10 mouse cellular contexts compared by ENCODE assay signal in the genomic region with DNA sequence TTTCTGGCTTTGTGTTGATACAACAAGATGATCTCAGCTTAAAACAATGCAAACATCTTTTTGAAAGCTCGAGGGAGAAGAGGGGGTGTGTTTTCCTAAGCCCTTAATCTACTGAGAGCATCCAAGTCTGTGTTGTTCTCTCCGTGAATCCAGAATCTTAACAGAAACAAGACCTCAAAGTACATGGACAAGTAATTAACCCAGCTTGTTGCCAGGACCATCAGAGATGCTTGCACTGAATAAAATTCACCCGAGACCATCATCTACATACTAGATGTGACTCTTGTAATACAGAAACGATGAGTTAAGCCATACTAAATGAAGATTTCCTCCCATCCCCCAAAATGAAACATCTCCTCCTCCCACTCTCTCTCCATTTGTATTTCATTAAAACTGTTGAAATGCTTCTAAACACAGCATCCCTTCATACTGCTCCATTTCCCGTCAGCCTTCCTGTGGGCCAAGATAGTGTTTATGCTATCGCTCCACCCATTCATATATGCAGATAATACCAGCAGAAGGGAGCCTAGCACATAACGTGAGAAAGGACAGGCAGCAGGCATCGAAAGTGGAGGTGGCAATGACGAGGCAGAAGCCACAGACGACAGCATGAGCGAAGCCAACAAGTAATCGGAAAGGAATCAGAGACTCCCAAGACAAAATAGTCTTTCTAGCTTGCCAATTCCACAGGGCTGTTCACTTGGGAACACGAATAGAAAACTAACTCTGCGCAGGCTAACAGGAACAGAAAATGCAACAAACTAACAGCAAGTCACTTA.
DNase-seq lines count a peak whose midpoint lies in the region; ATAC-seq and TF ChIP-seq lines count a peak whose summit lies in the region.
"Had no signal": no experiment of that assay in that cellular context is flagged by ENCODE, and none has a peak within 500 bp of the region (broad histone marks: within the 10 kb centered on the region; RNA-seq: fewer than 3 reads in every experiment).

No protein-coding gene starts in this region.

- 60% methylated on average over 14 of the region's 14 CpGs for WGBS in hindbrain, postnatal 0 days
- WGBS in hindbrain, embryonic 12.5 days: 80% methylated on average over 14 of the region's 14 CpGs
- 32% methylated on average over 14 of the region's 14 CpGs for WGBS in lung, postnatal 0 days

- no peaks in the 10 kb centered on the region for H3K27me3 ChIP-seq in hindbrain, postnatal 0 days (ENCODE audit: insufficient read depth, low read length)
- H3K27me3 ChIP-seq in hindbrain, embryonic 12.5 days: no peaks in the 10 kb centered on the region
- no peaks in the 10 kb centered on the region for H3K27me3 ChIP-seq in lung, postnatal 0 days (replicated peaks; ENCODE audit: insufficient read depth, low read length)
- H3K27me3 ChIP-seq: limb, embryonic 12.5 days; midbrain, embryonic 12.5 days had no signal

- H3K4me3 ChIP-seq in hindbrain, postnatal 0 days (ENCODE audit: low read length): no peak overlapping the region
- no peak overlapping the region for H3K4me3 ChIP-seq in hindbrain, embryonic 12.5 days
- no peak overlapping the region for H3K4me3 ChIP-seq in embryonic fibroblast, embryonic 13.5 days (ENCODE audit: insufficient read depth, low read length)
- H3K4me3 ChIP-seq in lung, postnatal 0 days (ENCODE audit: low read depth, low read length): no peak overlapping the region
- H3K4me3 ChIP-seq: limb, embryonic 12.5 days; midbrain, embryonic 12.5 days had no signal

- DNase-seq in hindbrain, postnatal 0 days (ENCODE audit: low spot score): no peak
- peak; percentile 55 for DNase-seq in brain, adult 2 months (ENCODE audit: low read depth, low spot score)
- peak; percentile 34 for DNase-seq in lung, postnatal 0 days (ENCODE audit: low spot score)
- DNase-seq in thymus, postnatal 0 days (ENCODE audit: low spot score): no peak
- no peak for DNase-seq in kidney, postnatal 10 days

- H3K27ac ChIP-seq in hindbrain, postnatal 0 days: 0 out of 2 replicates have a peak overlapping the region, but pooled peaks have one; percentile 11
- no peak overlapping the region for H3K27ac ChIP-seq in hindbrain, embryonic 12.5 days
- H3K27ac ChIP-seq in embryonic fibroblast, embryonic 13.5 days (ENCODE audit: insufficient read depth, low read length): peak overlapping the region; percentile 43
- H3K27ac ChIP-seq in lung, postnatal 0 days (ENCODE audit: low read length): peak overlapping the region; percentile 7; the same call in 1 of the 2 replicates
- H3K27ac ChIP-seq: limb, embryonic 12.5 days; midbrain, embryonic 12.5 days had no signal

- no peak for TF ChIP-seq POLR2A in embryonic fibroblast, embryonic 13.5 days (IDR thresholded peaks at IDR 0.05; ENCODE audit: low read depth, low read length)

- no peak for TF ChIP-seq CTCF in hindbrain, postnatal 0 days (IDR thresholded peaks at IDR 0.05; ENCODE audit: low read depth)
- no peak for TF ChIP-seq CTCF in embryonic fibroblast, embryonic 13.5 days (IDR thresholded peaks at IDR 0.05; ENCODE audit: borderline replicate concordance, insufficient read depth, low read length)
- TF ChIP-seq CTCF in lung, postnatal 0 days (IDR thresholded peaks at IDR 0.05): no peak

- H3K4me1 ChIP-seq in hindbrain, postnatal 0 days (ENCODE audit: insufficient read depth, low read length): peaks cover 8% of the 10 kb centered on the region; the same call in 1 of the 2 replicates
- no peaks in the 10 kb centered on the region; the same call in 1 of the 2 replicates for H3K4me1 ChIP-seq in hindbrain, embryonic 12.5 days
- H3K4me1 ChIP-seq in embryonic fibroblast, embryonic 13.5 days (ENCODE audit: control insufficient read depth, insufficient read depth, low read length): no peaks in the 10 kb centered on the region; the same call in 1 of the 2 replicates
- peaks cover 9% of the 10 kb centered on the region; the same call in 1 of the 2 replicates for H3K4me1 ChIP-seq in lung, postnatal 0 days (ENCODE audit: insufficient read depth, low read depth, low read length)
- H3K4me1 ChIP-seq: midbrain, embryonic 12.5 days had no signal

- ATAC-seq in hindbrain, postnatal 0 days: no peak
- ATAC-seq in hindbrain, embryonic 12.5 days (ENCODE audit: low FRiP score): no peak
- ATAC-seq in lung, postnatal 0 days: peak; percentile 42; the same call in 1 of the 2 replicates
- ATAC-seq in erythroid progenitor cell, adult 5-6 weeks (replicated peaks; ENCODE audit: low FRiP score, poor library complexity, severe bottlenecking): no peak

- no peaks in the 10 kb centered on the region for H3K9me3 ChIP-seq in hindbrain, postnatal 0 days (ENCODE audit: low read length)
- no peaks in the 10 kb centered on the region for H3K9me3 ChIP-seq in hindbrain, embryonic 12.5 days (replicated peaks)
- H3K9me3 ChIP-seq in lung, postnatal 0 days (ENCODE audit: low read length): no peaks in the 10 kb centered on the region
- H3K9me3 ChIP-seq: limb, embryonic 12.5 days; midbrain, embryonic 12.5 days had no signal

- H3K36me3 ChIP-seq in hindbrain, postnatal 0 days (ENCODE audit: insufficient read depth, low read length): no peaks in the 10 kb centered on the region
- H3K36me3 ChIP-seq in hindbrain, embryonic 12.5 days: no peaks in the 10 kb centered on the region
- no peaks in the 10 kb centered on the region for H3K36me3 ChIP-seq in lung, postnatal 0 days (ENCODE audit: insufficient read depth, low read length)
- H3K36me3 ChIP-seq: limb, embryonic 12.5 days; midbrain, embryonic 12.5 days had no signal

- H3K9ac ChIP-seq in hindbrain, postnatal 0 days (replicated peaks; ENCODE audit: low read length): no peak overlapping the region
- H3K9ac ChIP-seq in hindbrain, embryonic 12.5 days: no peak overlapping the region
- no peak overlapping the region for H3K9ac ChIP-seq in lung, postnatal 0 days (replicated peaks; ENCODE audit: low read depth)
- H3K9ac ChIP-seq: limb, embryonic 12.5 days; midbrain, embryonic 12.5 days had no signal

- 0 out of 2 replicates have a peak overlapping the region, but pooled peaks have one; percentile 13 for H3K4me2 ChIP-seq in hindbrain, postnatal 0 days (ENCODE audit: low read depth, low read length)
- H3K4me2 ChIP-seq in hindbrain, embryonic 12.5 days (replicated peaks): no peak overlapping the region
- peak overlapping the region; percentile 32 for H3K4me2 ChIP-seq in lung, postnatal 0 days (replicated peaks; ENCODE audit: low read depth, low read length)
- H3K4me2 ChIP-seq: limb, embryonic 12.5 days; midbrain, embryonic 12.5 days had no signal

- TF ChIP-seq EP300 in lung, postnatal 0 days (IDR thresholded peaks at IDR 0.05): 0 out of 2 replicates have a peak, but pooled peaks have one; percentile 11

Comparison
In these comparisons a context has a peak if more than half of its experiments do, and no peak if none do; other contexts are left out.
1. DNase-seq: peak in brain, adult 2 months (single experiment) and lung, postnatal 0 days (single experiment); none in hindbrain, postnatal 0 days (single experiment), thymus, postnatal 0 days (single experiment) and kidney, postnatal 10 days (single experiment).